Mouse (Mus musculus) lung, adult 2 months (tissue): ENCODE measurements at regions not wholly inside any gene's neighbourhood (a gene's known extent, or its start where the extent isn't known, plus 50 kb on each side); places are given as distances from the start of the nearest gene placed in this dataset.

Experiments used
- CTCF ChIP-seq: fragments of 200-500 bp; IDR thresholded peaks from 2 replicates; pipeline ENCODE4 v1.5.1; 2011; ENCODE audit warnings: mild to moderate bottlenecking, low read length, control low read depth; ENCODE audit not compliant: insufficient read depth
- POLR2A ChIP-seq: fragments of 200-500 bp; IDR thresholded peaks from 2 replicates; pipeline ENCODE4 v1.6.1; 2011; ENCODE audit warnings: low read depth, mild to moderate bottlenecking, control low read depth, low read length, borderline replicate concordance; ENCODE audit errors: extremely low read depth

DNA sequence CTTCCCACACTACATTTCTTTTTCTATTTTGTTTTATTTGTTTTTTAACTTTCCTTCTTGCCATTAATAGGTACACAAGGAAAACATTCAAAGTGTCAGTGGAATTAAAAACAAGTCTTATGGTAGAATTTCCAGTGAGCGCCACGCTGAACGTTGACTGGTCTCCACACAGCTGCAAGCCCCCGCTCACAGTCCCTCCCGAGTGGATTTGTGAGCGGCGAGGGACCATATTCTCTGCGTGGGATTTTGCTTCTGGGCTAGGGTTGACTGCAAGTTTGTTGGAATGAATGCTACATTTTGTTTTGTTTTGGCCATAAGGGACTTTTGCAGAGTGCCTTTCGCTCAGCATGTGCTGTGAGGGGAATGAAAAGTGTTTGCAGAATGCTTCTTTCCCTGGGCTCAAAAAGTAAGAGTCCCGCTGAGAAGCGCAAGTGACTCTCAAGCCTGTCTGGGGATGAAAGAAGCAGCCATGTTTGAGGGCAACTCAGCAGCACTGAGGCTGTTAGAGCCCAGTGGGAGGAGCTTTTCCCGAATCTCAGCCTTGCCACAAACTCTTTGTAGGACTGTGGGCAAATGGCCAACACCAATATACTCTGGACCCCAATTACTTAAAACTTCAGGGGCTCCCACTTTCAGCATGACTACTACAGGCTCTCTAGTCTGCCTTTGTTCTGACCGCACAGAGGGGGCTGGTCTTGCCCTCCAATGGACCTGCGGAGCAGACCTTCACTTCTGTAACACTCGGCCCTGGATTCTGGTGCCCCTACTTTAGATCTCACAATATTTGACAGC, 120.9 kb upstream of the Rnaseh2b start:
- no peak for TF ChIP-seq POLR2A
- TF ChIP-seq CTCF: no peak
